Mouse (Mus musculus): Measurements from ENCODE around the gene Abi1. TPM values are rescaled to one million over a fixed set of nuclear protein-coding genes. Genes with fewer than 3 reads are reported as not detected.

The Abi1 gene
- polyA plus RNA-seq, 1 experiment: 268 TPM

DNA sequence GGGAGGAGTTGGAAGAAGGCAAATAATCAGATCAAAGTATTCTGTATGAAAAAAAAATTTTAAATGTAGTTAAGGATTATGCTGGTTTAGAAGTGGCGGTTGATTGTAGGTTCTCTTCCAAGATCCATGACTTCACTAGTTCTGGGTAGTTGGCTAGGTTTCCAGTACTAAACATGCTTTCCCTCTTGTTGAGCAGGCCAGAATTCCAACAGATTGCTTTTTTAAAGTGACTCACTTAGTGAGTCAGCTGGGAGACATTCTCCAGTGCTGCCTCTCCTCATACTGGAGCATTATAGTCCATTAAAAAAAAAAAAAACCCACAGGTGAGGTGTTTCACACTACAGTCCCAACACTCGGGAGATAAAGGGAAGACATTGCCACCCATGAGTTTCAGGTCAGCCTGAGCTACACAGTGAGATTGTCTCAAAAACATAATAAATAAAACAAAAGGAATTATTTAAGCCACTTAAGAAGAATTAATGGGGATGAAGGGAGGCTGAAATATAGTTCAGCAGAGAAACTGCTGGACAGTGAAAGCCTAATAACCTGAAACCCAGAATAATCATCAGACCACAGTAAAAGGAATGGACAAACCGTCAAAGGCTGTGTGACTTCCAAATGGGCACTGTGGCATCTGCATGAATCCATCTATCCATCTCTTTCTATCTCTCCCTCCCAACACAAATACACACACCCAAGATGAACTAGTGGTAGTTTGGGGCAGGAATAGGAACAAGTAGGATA is 5.2 kb downstream of the Abi1 start:
- no peak for TF ChIP-seq POLR2A (IDR thresholded peaks at IDR 0.05; ENCODE audit: borderline replicate concordance, low read depth, low read length)
- no peak for TF ChIP-seq CTCF (IDR thresholded peaks at IDR 0.05; ENCODE audit: low read depth, low read length)
- Histone ChIP-seq H3K27ac (ENCODE audit: insufficient read depth, low read depth, low read length) (no peak overlapping the region), H3K4me3 (ENCODE audit: insufficient read depth, low read length) (no peak overlapping the region), H3K4me1 (ENCODE audit: control insufficient read depth, insufficient read depth, low read length) (peaks cover 18% of the 10 kb centered on the region)

DNA sequence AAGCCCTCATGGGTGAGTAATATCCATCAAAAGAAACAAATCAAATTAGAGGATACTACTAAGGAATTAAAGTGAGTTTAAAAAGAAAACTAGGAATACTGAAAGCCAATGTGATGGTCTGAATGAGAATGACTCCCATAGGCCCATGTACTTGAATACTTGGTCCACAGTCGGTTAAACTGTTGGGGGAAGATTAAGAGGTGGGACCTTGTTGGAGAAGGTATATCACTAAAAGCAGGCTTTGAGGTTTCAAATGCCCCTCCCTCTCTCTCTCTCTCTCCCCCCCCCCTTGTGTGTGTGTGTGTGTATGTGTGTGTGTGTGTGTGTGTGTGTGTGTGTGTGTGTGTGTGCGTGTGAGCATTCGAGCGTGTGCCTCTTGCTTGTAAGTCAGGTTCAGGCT is 9.4 kb downstream of the Abi1 start:
- H3K27ac ChIP-seq (ENCODE audit: insufficient read depth, low read depth, low read length): no peak overlapping the region
- H3K4me3 ChIP-seq (ENCODE audit: insufficient read depth, low read length): no peak overlapping the region
- H3K4me1 ChIP-seq (ENCODE audit: control insufficient read depth, insufficient read depth, low read length): peaks cover 18% of the 10 kb centered on the region
- TF ChIP-seq CTCF (IDR thresholded peaks at IDR 0.05; ENCODE audit: low read depth, low read length): no peak
- TF ChIP-seq POLR2A (IDR thresholded peaks at IDR 0.05; ENCODE audit: borderline replicate concordance, low read depth, low read length): no peak

DNA sequence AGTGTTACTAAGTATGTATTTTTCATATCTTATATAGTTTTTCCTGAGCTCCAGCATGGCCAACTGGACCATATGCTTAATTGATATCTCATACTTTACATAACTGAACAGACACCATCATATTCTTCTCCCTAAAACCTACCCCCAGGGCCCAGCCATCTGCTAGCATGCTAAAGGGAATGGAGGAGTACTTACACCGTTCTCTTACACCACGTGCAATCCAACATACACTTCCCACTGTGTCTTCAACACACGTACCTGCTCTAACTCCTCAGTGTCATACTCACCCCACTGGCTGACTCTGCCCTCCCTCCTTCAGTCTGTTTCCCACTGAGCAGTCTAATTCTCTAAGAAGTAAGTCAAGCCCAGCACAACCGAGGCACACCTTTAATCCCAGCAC is 11.2 kb downstream of the Abi1 start:
- no peak overlapping the region for H3K27ac ChIP-seq (ENCODE audit: insufficient read depth, low read depth, low read length)
- peaks cover 22% of the 10 kb centered on the region for H3K4me1 ChIP-seq (ENCODE audit: control insufficient read depth, insufficient read depth, low read length)
- no peak overlapping the region for H3K4me3 ChIP-seq (ENCODE audit: insufficient read depth, low read length)
- no peak for TF ChIP-seq POLR2A (IDR thresholded peaks at IDR 0.05; ENCODE audit: borderline replicate concordance, low read depth, low read length)
- no peak for TF ChIP-seq CTCF (IDR thresholded peaks at IDR 0.05; ENCODE audit: low read depth, low read length)

DNA sequence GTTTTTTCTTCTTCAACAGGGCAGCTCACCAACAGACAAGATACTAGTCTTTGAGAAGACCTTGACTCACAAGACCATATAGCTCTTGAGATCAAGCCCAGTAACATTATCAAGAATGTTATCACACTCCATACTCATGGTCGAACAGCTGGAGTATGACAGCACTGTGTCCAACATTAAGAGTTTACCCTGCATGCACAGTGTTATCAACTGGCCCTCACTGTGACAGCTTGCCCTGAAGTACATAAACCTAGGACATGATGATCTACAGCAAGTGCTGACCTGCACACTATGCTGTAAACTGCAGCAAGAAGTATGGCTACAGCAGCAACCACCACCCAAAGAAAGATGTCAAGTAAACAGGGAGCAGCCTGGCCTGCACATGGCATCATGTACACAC is 13.7 kb downstream of the Abi1 start:
- TF ChIP-seq POLR2A (IDR thresholded peaks at IDR 0.05; ENCODE audit: borderline replicate concordance, low read depth, low read length) (no peak), CTCF (IDR thresholded peaks at IDR 0.05; ENCODE audit: low read depth, low read length) (no peak)
- peaks cover 42% of the 10 kb centered on the region for H3K4me1 ChIP-seq (ENCODE audit: control insufficient read depth, insufficient read depth, low read length)
- H3K4me3 ChIP-seq (ENCODE audit: insufficient read depth, low read length): no peak overlapping the region
- no peak overlapping the region for H3K27ac ChIP-seq (ENCODE audit: insufficient read depth, low read depth, low read length)

DNA sequence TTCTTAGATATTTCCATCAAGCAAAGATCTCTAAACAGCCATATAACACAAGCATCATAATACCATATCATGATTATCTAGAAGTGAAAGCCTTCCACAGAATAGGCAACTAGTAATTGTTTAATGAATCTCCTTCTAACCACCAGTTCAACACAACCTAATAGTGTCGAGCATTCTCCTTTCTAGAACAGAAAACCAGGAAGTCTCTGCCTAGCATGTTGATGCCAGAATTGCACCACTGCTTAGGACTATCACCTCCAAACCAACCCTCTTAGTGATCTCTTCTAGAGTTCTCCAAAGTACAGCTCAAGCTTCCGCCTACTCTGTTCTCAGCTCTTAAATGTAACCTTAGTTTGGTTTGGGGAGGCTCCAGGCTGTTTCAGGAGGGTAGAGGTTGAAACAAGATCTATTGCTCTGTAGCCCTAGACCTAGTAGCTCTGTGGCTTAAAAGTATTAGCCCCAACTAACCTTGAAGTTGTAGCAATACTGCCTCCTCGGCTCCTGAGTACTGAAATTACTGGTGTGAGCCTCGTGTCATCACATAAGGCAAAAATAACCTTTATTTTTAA is 16.2 kb downstream of the Abi1 start:
- H3K4me3 ChIP-seq (ENCODE audit: insufficient read depth, low read length): no peak overlapping the region
- no peak overlapping the region for H3K27ac ChIP-seq (ENCODE audit: insufficient read depth, low read depth, low read length)
- TF ChIP-seq CTCF (IDR thresholded peaks at IDR 0.05; ENCODE audit: low read depth, low read length) (no peak), POLR2A (IDR thresholded peaks at IDR 0.05; ENCODE audit: borderline replicate concordance, low read depth, low read length) (no peak)
- H3K4me1 ChIP-seq (ENCODE audit: control insufficient read depth, insufficient read depth, low read length): peaks cover 44% of the 10 kb centered on the region

DNA sequence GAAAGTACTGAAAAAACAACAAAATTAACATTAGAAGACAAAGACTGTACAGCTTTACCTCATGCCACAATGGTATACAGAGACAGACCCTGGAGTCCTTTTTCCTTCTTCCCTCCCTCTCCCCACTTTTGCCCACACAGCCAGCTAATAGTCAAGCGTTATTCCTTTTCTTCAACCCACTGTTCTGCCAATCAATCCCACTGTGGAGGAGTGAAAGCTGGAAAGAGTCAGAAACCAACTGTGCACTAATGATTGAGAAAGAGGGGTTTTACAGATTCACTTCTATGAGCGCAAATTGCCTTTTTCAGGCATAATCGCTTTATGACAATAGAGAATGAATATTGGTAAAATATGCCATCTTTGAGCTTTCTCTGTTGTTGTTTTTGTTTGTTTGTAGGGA is 17.0 kb downstream of the Abi1 start:
- Histone ChIP-seq H3K27ac (ENCODE audit: insufficient read depth, low read depth, low read length) (no peak overlapping the region), H3K4me1 (ENCODE audit: control insufficient read depth, insufficient read depth, low read length) (peaks cover 44% of the 10 kb centered on the region)
- no peak for TF ChIP-seq POLR2A (IDR thresholded peaks at IDR 0.05; ENCODE audit: borderline replicate concordance, low read depth, low read length)
- TF ChIP-seq CTCF (IDR thresholded peaks at IDR 0.05; ENCODE audit: low read depth, low read length): no peak

DNA sequence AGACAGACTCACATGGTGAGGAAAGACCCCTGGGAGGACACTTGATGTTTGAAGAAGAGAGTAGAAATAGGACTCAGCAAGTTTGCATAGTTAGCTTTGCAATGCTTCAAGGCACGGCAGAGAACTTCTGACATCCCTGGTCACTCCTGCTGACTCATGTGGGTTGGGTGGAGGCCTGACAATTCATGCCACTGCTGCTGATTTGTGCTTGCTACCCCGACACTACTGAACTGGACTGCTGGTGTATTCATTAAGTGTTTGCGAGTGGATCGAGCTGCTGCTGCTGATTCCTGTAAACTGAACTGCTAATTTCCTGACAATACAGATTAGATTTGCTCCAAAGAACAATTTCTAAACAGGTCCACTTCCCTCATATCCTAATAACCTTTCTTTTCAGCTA is 18.3 kb downstream of the Abi1 start:
- Histone ChIP-seq H3K27ac (ENCODE audit: insufficient read depth, low read depth, low read length) (no peak overlapping the region), H3K4me3 (ENCODE audit: insufficient read depth, low read length) (no peak overlapping the region), H3K4me1 (ENCODE audit: control insufficient read depth, insufficient read depth, low read length) (peaks cover 38% of the 10 kb centered on the region)
- no peak for TF ChIP-seq CTCF (IDR thresholded peaks at IDR 0.05; ENCODE audit: low read depth, low read length)
- no peak for TF ChIP-seq POLR2A (IDR thresholded peaks at IDR 0.05; ENCODE audit: borderline replicate concordance, low read depth, low read length)

More for the DNA sequence above, 17.0 kb downstream of the Abi1 start:
- H3K4me3 ChIP-seq (ENCODE audit: insufficient read depth, low read length): no peak overlapping the region

DNA sequence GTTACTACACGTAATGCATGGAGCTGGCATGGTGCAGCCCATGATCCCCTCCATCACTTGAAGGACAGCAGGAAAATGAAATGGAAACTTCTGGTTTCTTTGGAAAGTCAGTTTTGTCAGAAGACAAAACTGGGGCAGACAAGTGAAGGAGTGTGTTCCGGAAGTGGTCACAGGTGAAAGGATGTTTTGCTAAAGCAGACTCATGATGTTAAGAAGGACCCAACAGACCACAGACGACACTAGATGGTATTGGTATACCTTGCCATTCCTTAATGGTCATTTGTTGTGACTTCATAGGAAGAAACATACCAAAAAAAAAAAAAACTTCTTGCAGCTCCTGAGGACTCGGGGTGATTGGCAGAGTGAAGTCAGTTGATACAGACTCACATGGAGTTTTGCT is 18.7 kb downstream of the Abi1 start:
- H3K27ac ChIP-seq (ENCODE audit: insufficient read depth, low read depth, low read length): no peak overlapping the region
- peaks cover 38% of the 10 kb centered on the region for H3K4me1 ChIP-seq (ENCODE audit: control insufficient read depth, insufficient read depth, low read length)
- no peak for TF ChIP-seq POLR2A (IDR thresholded peaks at IDR 0.05; ENCODE audit: borderline replicate concordance, low read depth, low read length)
- TF ChIP-seq CTCF (IDR thresholded peaks at IDR 0.05; ENCODE audit: low read depth, low read length): no peak
- H3K4me3 ChIP-seq (ENCODE audit: insufficient read depth, low read length): no peak overlapping the region

DNA sequence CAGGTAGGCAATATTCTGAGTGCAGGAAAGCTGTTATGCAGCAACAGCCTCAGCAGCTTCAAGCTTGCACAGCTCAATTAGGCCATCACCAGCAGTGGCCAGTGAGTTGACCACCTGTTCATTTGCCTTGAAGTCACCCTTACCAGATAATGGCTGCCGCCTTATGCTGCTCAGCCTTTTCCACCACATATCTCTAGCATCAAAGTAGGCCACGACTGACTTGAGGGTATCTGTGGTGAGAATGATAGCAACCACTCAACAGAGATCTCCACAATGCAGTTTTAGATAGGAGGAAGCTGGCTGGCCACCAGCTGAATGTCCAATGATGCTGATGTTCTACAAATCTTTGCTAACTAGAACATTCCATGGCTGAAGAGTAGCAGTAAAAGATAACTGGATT is 20.9 kb downstream of the Abi1 start:
- Histone ChIP-seq H3K27ac (ENCODE audit: insufficient read depth, low read depth, low read length) (no peak overlapping the region), H3K4me3 (ENCODE audit: insufficient read depth, low read length) (no peak overlapping the region), H3K4me1 (ENCODE audit: control insufficient read depth, insufficient read depth, low read length) (peaks cover 40% of the 10 kb centered on the region)
- TF ChIP-seq CTCF (IDR thresholded peaks at IDR 0.05; ENCODE audit: low read depth, low read length) (no peak), POLR2A (IDR thresholded peaks at IDR 0.05; ENCODE audit: borderline replicate concordance, low read depth, low read length) (no peak)

DNA sequence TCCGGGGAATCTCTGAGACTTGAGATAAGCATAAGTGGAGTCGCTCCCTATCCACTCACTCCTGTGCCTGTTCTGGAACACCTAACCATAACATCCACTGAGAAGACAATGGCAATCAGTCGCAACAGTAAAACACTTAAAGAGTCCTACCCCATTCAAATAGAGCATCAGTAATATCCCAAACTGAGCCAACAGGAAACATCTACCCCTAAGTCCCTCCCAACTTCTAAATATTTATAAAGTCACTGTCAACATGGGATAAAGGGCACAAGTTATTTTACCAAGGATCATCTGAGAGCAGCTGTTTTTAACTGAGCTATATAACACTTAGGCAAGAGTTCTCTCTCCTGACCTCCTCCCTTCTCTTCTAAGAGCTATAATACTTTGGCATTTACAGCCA is 23.9 kb downstream of the Abi1 start:
- Histone ChIP-seq H3K4me3 (ENCODE audit: insufficient read depth, low read length) (no peak overlapping the region), H3K4me1 (ENCODE audit: control insufficient read depth, insufficient read depth, low read length) (peaks cover 15% of the 10 kb centered on the region), H3K27ac (ENCODE audit: insufficient read depth, low read depth, low read length) (no peak overlapping the region)
- no peak for TF ChIP-seq POLR2A (IDR thresholded peaks at IDR 0.05; ENCODE audit: borderline replicate concordance, low read depth, low read length)
- TF ChIP-seq CTCF (IDR thresholded peaks at IDR 0.05; ENCODE audit: low read depth, low read length): no peak
